Mouse (Mus musculus) spleen, adult 2 months (tissue): ENCODE data around the gene Olfr765. TPM values are rescaled to one million over a fixed set of nuclear protein-coding genes. Genes with fewer than 3 reads are reported as not detected.
A peak's percentile ranks its signal among the peaks of the same experiment; 100 is the strongest.
"Not testable (repeated sequence)": the region's sequence is repeated elsewhere in the genome, so short reads cannot be mapped to it uniquely, and the experiment has no call there.

Source experiments
- DNase-seq, 2 experiments: peaks; one replicate each; pipeline versions ENCODE4 v3.0.0 to v3.0.0-alpha.2; 2012 to 2021; ENCODE audit warnings: low spot score in 2 of 2, low read depth in 1 of 2
- H3K27ac ChIP-seq: fragments of 200-500 bp; 2 replicates; pipeline ENCODE4 v1.5.1; 2012; ENCODE audit warnings: low read length, inconsistent platforms; ENCODE audit not compliant: insufficient read depth
- H3K27me3 ChIP-seq: fragments of 200-500 bp; 2 replicates; pipeline ENCODE4 v1.6.1; 2012; ENCODE audit warnings: mild to moderate bottlenecking, moderate library complexity, low read length, inconsistent platforms; ENCODE audit not compliant: control insufficient read depth, insufficient read depth
- H3K36me3 ChIP-seq: fragments of 200-500 bp; 2 replicates; pipeline ENCODE4 v1.6.1; 2012; ENCODE audit warnings: mild to moderate bottlenecking, low read length, inconsistent platforms; ENCODE audit not compliant: control insufficient read depth, insufficient read depth
- H3K4me1 ChIP-seq: fragments of 200-500 bp; 2 replicates; pipeline ENCODE4 v1.6.1; 2011; ENCODE audit warnings: inconsistent platforms; ENCODE audit not compliant: control insufficient read depth, insufficient read depth, insufficient read length
- H3K4me3 ChIP-seq: fragments of 200-500 bp; 2 replicates; pipeline ENCODE4 v1.5.1; 2011; ENCODE audit warnings: mild to moderate bottlenecking, inconsistent platforms; ENCODE audit not compliant: insufficient read depth, insufficient read length; ENCODE audit errors: extremely low read depth
- CTCF ChIP-seq: fragments of 200-500 bp; IDR thresholded peaks from 2 replicates; pipeline ENCODE4 v1.5.1; 2011; ENCODE audit warnings: mild to moderate bottlenecking, inconsistent platforms; ENCODE audit not compliant: insufficient read depth, insufficient read length, insufficient replicate concordance; ENCODE audit errors: extremely low read depth
- POLR2A ChIP-seq: fragments of 200-500 bp; IDR thresholded peaks from 2 replicates; pipeline ENCODE4 v1.6.1; 2011; ENCODE audit warnings: low read depth, low read length, inconsistent platforms
- WGBS: fragments of 180-500 bp; shearing (Covaris S2); methylation state at CpG from one replicate; pipeline ENCODE4 v1.1.7; 2018; 5-methylcytosine and 5-hydroxymethylcytosine counted together
- polyA plus RNA-seq: library from polyadenylated mRNA; depleted of rRNA; stranded (reverse); fragments of >200 nt; gene quantifications from 2 replicates; pipeline ENCODE4 v1.2.3, GENCODE M21; 2012; rRNA removed

The Olfr765 gene
- polyA plus RNA-seq, result not detected in 2 replicates

DNA sequence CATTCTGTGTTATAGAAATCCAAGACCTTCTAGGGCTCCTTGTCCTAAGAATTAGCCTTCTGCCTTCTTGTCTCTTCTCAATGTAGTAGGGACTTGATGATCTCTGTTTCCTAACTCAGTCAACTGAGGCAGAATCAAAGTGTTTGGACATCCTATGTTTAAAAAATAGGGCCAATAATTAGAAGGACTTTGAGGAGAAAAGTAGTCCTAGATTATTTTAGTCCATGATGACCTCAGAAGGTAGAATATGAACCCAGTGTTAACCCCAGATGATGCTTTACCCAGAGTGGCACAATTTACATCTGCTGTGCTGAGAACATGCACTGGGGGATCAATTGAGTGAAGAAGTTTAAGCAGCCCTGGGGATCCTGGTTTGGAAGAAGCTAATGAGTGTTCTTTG, at the start of gene Olfr765:
Gene Olfr765 (minus strand): TSS at position 101 of the 400 bp plus-strand sequence.
- not testable (repeated sequence) for DNase-seq, H3K36me3 ChIP-seq, H3K27me3 ChIP-seq, H3K4me1 ChIP-seq, H3K27ac ChIP-seq, H3K4me3 ChIP-seq

DNA sequence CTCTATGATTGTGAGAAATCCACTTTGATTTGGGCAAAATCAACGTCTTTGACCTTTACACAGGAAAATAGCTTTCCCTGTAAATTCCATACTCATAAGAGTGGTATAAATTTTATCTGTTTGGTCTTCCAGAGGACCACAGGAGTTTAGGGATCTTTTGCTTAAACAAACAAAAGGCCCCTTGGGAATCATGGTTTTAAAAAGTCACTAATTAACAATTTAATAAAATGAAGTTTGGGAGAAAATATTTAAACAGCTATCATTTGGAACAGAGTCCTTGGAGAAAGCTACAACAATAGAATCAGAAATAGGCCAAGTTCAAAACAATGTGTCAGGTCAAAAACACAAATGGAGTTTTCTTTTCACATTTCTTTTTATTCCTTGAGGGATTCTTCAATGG, 49.5 kb upstream of the Olfr765 start, which contains the start of gene Olfr768:
Gene Olfr768 (minus strand): TSS at position 101 of the 400 bp plus-strand sequence.
- Histone ChIP-seq H3K27ac (no peak within 1 kb of the TSS), H3K4me1 (no peaks in the 10 kb centered on the region), H3K36me3 (no peaks in the 10 kb centered on the region), H3K4me3 (no peak within 1 kb of the TSS), H3K27me3 (no peaks in the 10 kb centered on the region)
- 75% methylated on average over 1 of the region's 1 CpGs for WGBS
- no peak for DNase-seq
- TF ChIP-seq CTCF (no peak), POLR2A (no peak)

- H3K4me3 ChIP-seq, DNase-seq, H3K4me1 ChIP-seq, H3K36me3 ChIP-seq, H3K27ac ChIP-seq, H3K27me3 ChIP-seq: not testable (repeated sequence)
Measured at GRCm38 (mm10) chr10:129082810-129083209, 33.0 kb upstream of the Olfr765 start, which contains the start of gene Olfr767. Gene Olfr767, minus strand, starts transcription at chr10:129082910.

- Histone ChIP-seq H3K27me3 (no peaks in the 10 kb centered on the region), H3K4me3 (no peak within 1 kb of the TSS), H3K4me1 (no peaks in the 10 kb centered on the region), H3K27ac (no peak within 1 kb of the TSS), H3K36me3 (no peaks in the 10 kb centered on the region)
- DNase-seq, result no peak
- 87% methylated on average over 2 of the region's 2 CpGs for WGBS
- TF ChIP-seq CTCF (no peak), POLR2A (no peak)
Measured at GRCm38 (mm10) chr10:129068877-129069276, 19.1 kb upstream of the Olfr765 start, which contains the start of gene Olfr766-ps1. Gene Olfr766-ps1, minus strand, starts transcription at chr10:129068977.

DNA sequence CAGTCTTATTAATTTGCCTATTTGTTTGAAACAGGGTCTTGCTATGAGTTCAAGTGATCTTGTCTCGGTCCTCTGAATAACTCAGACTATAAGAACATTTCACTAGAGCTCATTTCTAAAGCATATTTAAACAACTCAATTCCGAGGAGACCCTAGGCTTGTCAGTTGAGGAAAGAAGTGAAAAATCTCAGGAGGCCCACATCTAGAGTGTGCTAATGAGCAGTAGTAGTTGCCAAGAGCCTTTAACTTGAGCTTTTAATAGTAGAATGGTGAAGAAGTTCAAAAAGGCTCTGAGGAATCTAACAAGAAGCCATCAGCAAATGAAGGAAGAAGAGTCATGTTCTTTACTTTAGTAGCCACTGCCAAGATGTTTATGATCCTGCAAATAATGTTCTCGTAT, 10.0 kb downstream of the Olfr765 start, which contains the start of gene Olfr764-ps1:
Gene Olfr764-ps1 (minus strand): TSS at position 101 of the 400 bp plus-strand sequence.
- H3K27ac ChIP-seq, result no peak within 1 kb of the TSS
- H3K27me3 ChIP-seq, result no peaks in the 10 kb centered on the region
- WGBS, result 76% methylated on average over 3 of the region's 3 CpGs
- DNase-seq, result no peak
- no peak within 1 kb of the TSS for H3K4me3 ChIP-seq
- no peaks in the 10 kb centered on the region for H3K4me1 ChIP-seq
- no peaks in the 10 kb centered on the region for H3K36me3 ChIP-seq
- TF ChIP-seq CTCF (no peak), POLR2A (no peak)

DNA sequence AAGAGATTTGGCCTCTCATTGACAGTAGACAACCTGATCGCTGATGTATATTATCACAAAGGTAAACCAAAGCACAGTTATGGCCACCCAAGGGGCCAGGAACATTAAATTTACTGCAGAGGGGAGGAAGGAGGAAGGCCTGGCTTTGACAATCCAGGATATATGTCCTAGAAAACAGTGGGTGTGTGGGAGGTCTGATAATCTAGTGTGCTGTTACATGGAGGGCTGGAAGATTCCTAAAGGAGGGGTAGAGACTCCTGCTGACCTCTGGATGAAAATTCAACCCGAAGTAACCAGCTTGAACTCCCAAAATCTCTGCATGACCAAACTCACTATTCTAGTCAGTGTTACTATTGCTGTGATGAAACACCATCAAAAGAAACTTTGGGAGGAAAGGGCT, 21.5 kb downstream of the Olfr765 start:
- 82% methylated on average over 2 of the region's 2 CpGs for WGBS

DNA sequence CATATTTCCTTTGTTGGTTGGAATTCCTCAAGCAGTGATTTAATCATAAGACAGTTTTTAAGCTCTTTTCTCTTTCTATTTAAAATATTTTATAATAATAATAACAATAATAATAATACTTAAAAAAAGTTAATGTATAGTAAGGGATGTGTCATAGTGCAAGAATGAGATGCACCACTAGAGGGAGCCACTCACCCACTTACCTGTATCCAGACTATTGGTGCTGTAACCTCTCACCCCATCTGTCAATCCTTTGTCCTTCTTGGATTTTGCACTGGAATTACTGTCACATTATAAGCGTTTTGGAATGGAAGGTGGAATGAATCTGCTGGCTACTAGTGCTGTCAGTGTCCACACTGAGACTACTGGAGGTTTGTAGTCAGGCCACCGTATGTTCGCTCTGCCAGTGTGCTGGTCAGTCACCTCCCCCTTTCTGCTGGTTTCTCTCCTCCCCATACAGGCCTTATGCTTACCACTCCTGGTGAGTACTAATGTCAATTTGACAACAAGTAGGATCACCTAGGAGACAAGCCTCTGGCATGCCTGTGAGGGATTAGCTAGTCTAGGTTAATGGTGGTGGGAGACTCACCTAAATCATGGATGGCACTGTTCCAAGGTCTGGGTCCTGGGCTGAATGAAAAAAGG, 23.7 kb downstream of the Olfr765 start:
- no peaks in the 10 kb centered on the region for H3K27me3 ChIP-seq
- no peaks in the 10 kb centered on the region for H3K4me1 ChIP-seq
- DNase-seq, result no peak
- TF ChIP-seq CTCF, result 0 out of 2 replicates have a peak, but pooled peaks have one; percentile 5
- TF ChIP-seq POLR2A, result no peak
- no peak overlapping the region for H3K27ac ChIP-seq
- 60% methylated on average over 3 of the region's 3 CpGs for WGBS
- no peaks in the 10 kb centered on the region for H3K36me3 ChIP-seq
- H3K4me3 ChIP-seq, result no peak overlapping the region

More for the DNA sequence above, 21.5 kb downstream of the Olfr765 start:
- H3K36me3 ChIP-seq, result no peaks in the 10 kb centered on the region
- H3K27ac ChIP-seq, result no peak overlapping the region
- H3K27me3 ChIP-seq, result no peaks in the 10 kb centered on the region
- H3K4me3 ChIP-seq, result no peak overlapping the region
- no peak for DNase-seq
- TF ChIP-seq CTCF (no peak), POLR2A (no peak)
- H3K4me1 ChIP-seq, result no peaks in the 10 kb centered on the region
